Mouse (Mus musculus): ENCODE data around the gene Gm9747. TPM values are rescaled to one million over a fixed set of nuclear protein-coding genes. Genes with fewer than 3 reads are reported as not detected.

Gene Gm9747
- total RNA-seq (2014; rRNA removed) (not detected in 2 replicates), polyA plus RNA-seq (2015; fragmentation: Nextera tagmentation; extraction: Ambion mirVana) (9.6 and 14.8 TPM in 2 replicates)

GRCm38 (mm10) chr1:82232812-82233211, at the start of gene Gm9747:
Gene Gm9747, plus strand, starts transcription at chr1:82233112.
- no peaks in the 10 kb centered on the region for H3K36me3 ChIP-seq (ENCODE audit: insufficient read depth)
- H3K4me1 ChIP-seq (ENCODE audit: insufficient read depth), result no peaks in the 10 kb centered on the region
- H3K27me3 ChIP-seq (ENCODE audit: insufficient read depth, low read length), result no peaks in the 10 kb centered on the region
- WGBS, result 93% methylated on average over 3 of the region's 3 CpGs
- TF ChIP-seq CTCF (IDR thresholded peaks at IDR 0.05; ENCODE audit: low read depth), result no peak
- no peak for ATAC-seq
- no peak for DNase-seq
- no peaks in the 10 kb centered on the region for H3K9me3 ChIP-seq (ENCODE audit: low read length)
- H3K9ac ChIP-seq, result no peak within 1 kb of the TSS
- no peak within 1 kb of the TSS for H3K4me3 ChIP-seq (ENCODE audit: low read depth, low read length)
- no peak within 1 kb of the TSS for H3K4me2 ChIP-seq (ENCODE audit: low read depth)
- H3K27ac ChIP-seq (ENCODE audit: low read depth, low read length), result no peak within 1 kb of the TSS

GRCm38 (mm10) chr1:82183913-82184442, 48.9 kb upstream of the Gm9747 start:
- Histone ChIP-seq H3K4me2 (ENCODE audit: low read depth) (no peak overlapping the region), H3K9ac (no peak overlapping the region), H3K36me3 (ENCODE audit: insufficient read depth) (no peaks in the 10 kb centered on the region), H3K27me3 (ENCODE audit: insufficient read depth, low read length) (no peaks in the 10 kb centered on the region), H3K9me3 (ENCODE audit: low read length) (no peaks in the 10 kb centered on the region), H3K4me3 (ENCODE audit: low read depth, low read length) (no peak overlapping the region), H3K4me1 (ENCODE audit: insufficient read depth) (no peaks in the 10 kb centered on the region), H3K27ac (ENCODE audit: low read depth, low read length) (no peak overlapping the region)
- DNase-seq (no peak), ATAC-seq (no peak; the same call in 1 of the 2 replicates)
- WGBS, result 79% methylated on average over 8 of the region's 8 CpGs
- no peak for TF ChIP-seq CTCF (IDR thresholded peaks at IDR 0.05; ENCODE audit: low read depth)

- H3K9me3 ChIP-seq (ENCODE audit: low read length), result no peaks in the 10 kb centered on the region
- no peak for TF ChIP-seq CTCF (IDR thresholded peaks at IDR 0.05; ENCODE audit: low read depth)
- H3K36me3 ChIP-seq (ENCODE audit: insufficient read depth), result no peaks in the 10 kb centered on the region
- H3K27me3 ChIP-seq (ENCODE audit: insufficient read depth, low read length), result no peaks in the 10 kb centered on the region
- 77% methylated on average over 10 of the region's 10 CpGs for WGBS
- H3K4me3 ChIP-seq (ENCODE audit: low read depth, low read length), result no peak overlapping the region
- H3K4me2 ChIP-seq (ENCODE audit: low read depth), result no peak overlapping the region
- ATAC-seq (no peak), DNase-seq (no peak)
- no peak overlapping the region for H3K27ac ChIP-seq (ENCODE audit: low read depth, low read length)
- no peaks in the 10 kb centered on the region for H3K4me1 ChIP-seq (ENCODE audit: insufficient read depth)
- H3K9ac ChIP-seq, result no peak overlapping the region
Measured at GRCm38 (mm10) chr1:82188549-82189231, 44.2 kb upstream of the Gm9747 start.

- Histone ChIP-seq H3K9ac (no peak overlapping the region), H3K4me3 (ENCODE audit: low read depth, low read length) (no peak overlapping the region), H3K4me2 (ENCODE audit: low read depth) (no peak overlapping the region), H3K27me3 (ENCODE audit: insufficient read depth, low read length) (no peaks in the 10 kb centered on the region), H3K36me3 (ENCODE audit: insufficient read depth) (no peaks in the 10 kb centered on the region), H3K4me1 (ENCODE audit: insufficient read depth) (no peaks in the 10 kb centered on the region), H3K27ac (ENCODE audit: low read depth, low read length) (no peak overlapping the region), H3K9me3 (ENCODE audit: low read length) (no peaks in the 10 kb centered on the region)
- WGBS, result 35% methylated on average over 3 of the region's 3 CpGs
- peak; percentile 70 for ATAC-seq
- peak; percentile 71 for DNase-seq
- TF ChIP-seq CTCF (IDR thresholded peaks at IDR 0.05; ENCODE audit: low read depth), result no peak
Measured at GRCm38 (mm10) chr1:82189516-82189915, 43.4 kb upstream of the Gm9747 start.

- Histone ChIP-seq H3K36me3 (ENCODE audit: insufficient read depth) (no peaks in the 10 kb centered on the region), H3K9ac (no peak overlapping the region), H3K4me2 (ENCODE audit: low read depth) (no peak overlapping the region), H3K4me1 (ENCODE audit: insufficient read depth) (no peaks in the 10 kb centered on the region), H3K4me3 (ENCODE audit: low read depth, low read length) (no peak overlapping the region), H3K27me3 (ENCODE audit: insufficient read depth, low read length) (no peaks in the 10 kb centered on the region), H3K9me3 (ENCODE audit: low read length) (no peaks in the 10 kb centered on the region), H3K27ac (ENCODE audit: low read depth, low read length) (no peak overlapping the region)
- 15% methylated on average over 3 of the region's 3 CpGs for WGBS
- ATAC-seq (no peak), DNase-seq (no peak)
- TF ChIP-seq CTCF (IDR thresholded peaks at IDR 0.05; ENCODE audit: low read depth), result no peak
Measured at GRCm38 (mm10) chr1:82191579-82191978, 41.3 kb upstream of the Gm9747 start.

- Histone ChIP-seq H3K9me3 (ENCODE audit: low read length) (no peaks in the 10 kb centered on the region), H3K27me3 (ENCODE audit: insufficient read depth, low read length) (no peaks in the 10 kb centered on the region), H3K4me1 (ENCODE audit: insufficient read depth) (0 out of 2 replicates have a peak, but pooled peaks cover 6% of the 10 kb centered on the region), H3K36me3 (ENCODE audit: insufficient read depth) (no peaks in the 10 kb centered on the region), H3K9ac (no peak overlapping the region), H3K4me3 (ENCODE audit: low read depth, low read length) (no peak overlapping the region), H3K4me2 (ENCODE audit: low read depth) (no peak overlapping the region), H3K27ac (ENCODE audit: low read depth, low read length) (0 out of 2 replicates have a peak overlapping the region, but pooled peaks have one; percentile 21)
- no peak for TF ChIP-seq CTCF (IDR thresholded peaks at IDR 0.05; ENCODE audit: low read depth)
- ATAC-seq (peak; percentile 42; the same call in 1 of the 2 replicates), DNase-seq (peak; percentile 18)
- WGBS, result 7% methylated on average over 1 of the region's 1 CpGs
Measured at GRCm38 (mm10) chr1:82199918-82200317, 33.0 kb upstream of the Gm9747 start.

- TF ChIP-seq CTCF (IDR thresholded peaks at IDR 0.05; ENCODE audit: low read depth), result no peak
- ATAC-seq (no peak), DNase-seq (no peak)
- Histone ChIP-seq H3K36me3 (ENCODE audit: insufficient read depth) (no peaks in the 10 kb centered on the region), H3K27me3 (ENCODE audit: insufficient read depth, low read length) (no peaks in the 10 kb centered on the region; the same call in 1 of the 2 replicates), H3K27ac (ENCODE audit: low read depth, low read length) (no peak overlapping the region), H3K4me1 (ENCODE audit: insufficient read depth) (0 out of 2 replicates have a peak, but pooled peaks cover 6% of the 10 kb centered on the region), H3K4me2 (ENCODE audit: low read depth) (no peak overlapping the region), H3K9ac (no peak overlapping the region), H3K9me3 (ENCODE audit: low read length) (no peaks in the 10 kb centered on the region), H3K4me3 (ENCODE audit: low read depth, low read length) (no peak overlapping the region)
- 80% methylated on average over 7 of the region's 7 CpGs for WGBS
Measured at GRCm38 (mm10) chr1:82200636-82201035, 32.3 kb upstream of the Gm9747 start.

Measured in forebrain, postnatal 0 days (tissue).